Mouse (Mus musculus): ENCODE data around the gene Gm20914. TPM values are rescaled to one million over a fixed set of nuclear protein-coding genes. Genes with fewer than 3 reads are reported as not detected.
"Not testable (repeated sequence)": the region's sequence is repeated elsewhere in the genome, so short reads cannot be mapped to it uniquely, and the experiment has no call there.

Gm20914 gene
- total RNA-seq (2021) = not detected
- long read RNA-seq, experiment 1 = 0 reads
- long read RNA-seq, experiment 2 = 0 reads

GRCm38 (mm10) chrY:5725678-5726077 is at the start of gene Gm20914:
Gm20914 (plus strand) TSS chrY:5725978.
- not testable (repeated sequence) for DNase-seq

Other genes starting within 250 kb of the Gm20914 start
- not detected for gene Gm21854, start 69.0 kb upstream of the Gm20914 start, total RNA-seq (2021)
- not detected for gene Gm28171, start 67.4 kb downstream of the Gm20914 start, total RNA-seq (2021)
- gene Gm21778, start 216.5 kb downstream of the Gm20914 start, total RNA-seq (2021) = not detected